Mouse (Mus musculus) liver, embryonic 14.5 days (tissue): ENCODE measurements around the gene Cd9.

Source experiments
- CTCF ChIP-seq: IDR thresholded peaks from 2 replicates; pipeline ENCODE4 v1.5.1; 2016; ENCODE audit warnings: antibody characterized with exemption, low read depth, control low read depth
- EP300 ChIP-seq: IDR thresholded peaks from 2 replicates; pipeline ENCODE4 v1.6.1; 2016; ENCODE audit warnings: antibody characterized with exemption, low read depth

- no peak for TF ChIP-seq EP300
- no peak for TF ChIP-seq CTCF
Observed at GRCm38 (mm10) chr6:125482427-125482831, 12.2 kb downstream of the Cd9 start.
